Mouse (Mus musculus) ovary, adult 2 months (tissue): ENCODE results near the gene Gm21834. TPM values are rescaled to one million over a fixed set of nuclear protein-coding genes. Genes with fewer than 3 reads are reported as not detected.

Source experiments
- polyA plus RNA-seq: library from polyadenylated mRNA; depleted of rRNA; stranded (reverse); fragments of >200 nt; gene quantifications from 2 replicates; pipeline ENCODE4 v1.2.3, GENCODE M21; 2012; rRNA removed

Gene Gm21834
- polyA plus RNA-seq, result not detected in 2 replicates

DNA sequence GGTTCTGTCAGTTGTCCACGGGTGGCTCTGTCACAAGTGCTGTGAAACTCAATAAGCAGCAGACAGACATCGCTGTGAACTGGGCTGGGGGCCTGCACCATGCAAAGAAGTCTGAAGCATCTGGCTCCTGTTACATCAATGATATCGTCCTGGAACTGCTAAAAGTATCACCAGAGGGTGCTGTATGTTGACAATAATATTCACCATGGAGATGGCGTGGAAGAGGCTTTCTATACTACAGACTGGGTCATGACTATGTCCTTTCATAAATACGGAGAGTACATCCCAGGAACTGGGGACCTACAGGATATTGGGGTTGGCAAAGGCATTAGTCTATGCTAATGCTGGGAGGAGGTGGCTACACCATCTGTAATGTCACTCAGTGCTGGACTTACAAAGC, at the start of gene Gm21834:
Gm21834 (minus strand) TSS at position 101 of the 400 bp plus-strand sequence.

DNA sequence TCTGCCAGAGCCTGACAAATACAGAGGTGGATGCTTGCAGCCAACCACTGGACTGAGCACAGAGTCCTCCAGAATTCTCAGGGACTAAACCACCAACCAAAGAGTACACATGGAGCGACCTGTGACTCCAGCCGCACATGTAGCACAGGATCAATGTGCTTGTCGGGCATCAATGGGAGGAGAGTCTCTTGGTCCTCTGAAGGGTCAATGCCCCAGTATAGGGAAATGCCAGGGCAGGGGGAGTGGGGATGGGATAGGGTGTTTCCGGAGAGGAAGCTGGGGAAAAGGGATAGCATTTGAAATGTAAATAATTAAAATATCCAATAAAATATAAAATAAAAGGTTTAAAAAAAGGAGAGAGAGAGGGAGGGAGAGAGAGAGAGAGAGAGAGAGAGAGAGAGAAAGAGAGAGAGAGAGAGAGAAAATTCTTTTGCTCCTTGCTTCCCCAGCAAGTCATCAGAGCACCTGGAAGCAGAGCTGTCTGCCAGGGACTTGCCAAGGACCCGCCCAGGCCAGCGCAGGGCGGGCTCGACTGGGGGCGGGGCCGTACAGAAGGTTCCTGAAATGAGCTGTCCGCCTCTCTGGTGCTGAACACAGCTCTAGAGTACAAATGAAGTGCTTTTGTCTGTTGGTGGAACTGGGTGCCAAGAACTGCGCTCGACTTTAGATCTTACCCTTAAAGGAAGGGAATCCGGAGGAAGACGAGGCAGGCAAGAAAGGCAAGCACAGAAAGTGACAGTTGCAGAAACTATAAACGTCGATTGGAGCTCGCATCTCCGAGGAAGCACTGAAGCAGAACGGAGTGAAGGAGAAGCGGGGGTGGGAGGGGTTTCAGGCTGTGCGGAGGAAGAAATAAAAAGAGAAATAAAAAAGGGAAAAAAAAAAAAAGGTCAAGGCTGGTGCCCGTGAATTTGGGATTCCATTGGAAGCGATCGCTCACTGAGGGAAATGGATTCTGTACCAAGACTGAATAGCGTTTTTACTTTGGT, 26.9 kb upstream of the Gm21834 start, which contains the start of gene Cntnap5c:
Cntnap5c (plus strand) TSS at position 949 of the 989 bp plus-strand sequence.

Other genes with a start within 250 kb of the Gm21834 start
- not detected in 2 replicates for gene Vmn2r120, start 196.7 kb downstream of the Gm21834 start, polyA plus RNA-seq
- not detected in 2 replicates for gene Cntnap5c, start 27.4 kb upstream of the Gm21834 start, polyA plus RNA-seq